Mouse (Mus musculus) forelimb bud, embryonic 11.5 days (tissue): ENCODE measurements around the gene Txndc2.

Experiments
- DNase-seq: peaks from one replicate; pipeline ENCODE4 v3.0.0-alpha.2; 2012; ENCODE audit warnings: low read depth, low spot score

Gene Txndc2

DNA sequence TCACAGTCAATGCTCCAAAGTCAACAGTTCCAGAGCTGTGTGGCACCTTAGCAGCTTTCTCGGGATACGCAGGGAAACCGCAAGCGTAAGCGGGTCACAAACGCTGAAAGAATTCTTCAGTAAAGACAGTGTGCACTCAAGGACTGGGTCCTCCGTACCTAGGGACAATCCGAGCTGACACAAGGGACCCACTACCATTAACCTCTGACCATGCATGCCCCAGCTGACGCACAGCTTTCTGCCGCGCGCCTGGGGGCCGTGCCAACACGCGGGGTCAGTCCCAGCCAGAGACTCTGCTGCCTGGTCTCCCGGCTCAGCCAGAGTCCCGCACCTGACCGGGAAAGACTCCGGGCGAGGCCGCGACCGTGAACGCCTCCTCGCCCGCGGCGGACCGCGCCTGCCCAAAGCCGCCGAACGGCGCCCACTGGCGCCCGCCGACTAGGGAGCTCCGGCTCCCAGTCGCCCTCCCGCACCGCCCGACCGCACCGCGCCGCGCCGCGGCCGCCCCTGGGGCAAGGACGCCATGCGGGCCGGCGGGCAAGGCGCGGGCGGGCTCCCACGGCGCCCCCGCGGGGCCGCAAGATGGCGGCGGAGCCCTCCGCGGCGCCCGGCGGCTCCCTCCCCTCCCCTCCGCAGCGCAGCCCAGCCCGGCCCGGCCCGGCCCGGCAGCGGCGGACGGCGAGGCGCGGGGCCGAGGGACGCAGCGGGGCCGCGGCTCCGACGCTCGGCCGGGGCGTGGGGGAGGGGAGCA is 29.4 kb downstream of the Txndc2 start:
- DNase-seq = peak; percentile 16

DNA sequence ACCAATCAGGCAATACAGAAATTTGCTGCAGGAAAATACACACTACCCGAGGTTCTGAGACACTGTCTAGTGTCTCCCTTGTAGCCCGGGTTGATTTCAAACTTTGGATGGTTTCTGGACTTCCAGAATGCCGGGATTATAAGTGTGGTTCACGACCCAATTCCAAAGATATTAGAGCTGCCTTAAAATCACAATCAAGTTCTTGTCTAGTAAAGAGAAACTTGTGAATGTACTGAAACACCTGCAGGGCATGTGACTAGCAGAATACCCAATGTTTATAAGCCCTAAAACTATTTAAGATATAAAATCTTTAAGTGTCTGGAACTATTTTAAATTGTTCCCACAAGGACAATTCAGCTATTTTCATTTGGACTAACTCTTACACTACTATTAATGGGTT is 30.2 kb downstream of the Txndc2 start:
- no peak for DNase-seq

DNA sequence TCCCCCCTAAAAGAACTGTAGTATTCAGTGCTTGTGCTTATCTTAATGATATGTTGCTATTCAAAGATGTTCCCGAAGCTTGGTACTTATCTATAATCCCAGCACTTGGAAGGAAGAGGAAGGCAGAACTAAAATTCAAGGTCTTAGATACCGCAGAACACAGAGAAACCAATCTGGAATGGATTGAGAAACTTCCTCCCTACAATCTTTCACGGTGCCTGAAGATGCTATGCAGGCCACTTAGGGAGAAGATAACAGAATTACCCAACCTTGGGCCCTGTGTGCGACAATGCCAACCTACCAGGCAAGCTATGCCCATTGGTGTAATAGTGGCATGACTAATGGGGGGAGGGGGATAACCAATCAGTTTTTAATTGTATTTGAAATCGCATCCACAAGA is 33.2 kb downstream of the Txndc2 start:
- DNase-seq = no peak

DNA sequence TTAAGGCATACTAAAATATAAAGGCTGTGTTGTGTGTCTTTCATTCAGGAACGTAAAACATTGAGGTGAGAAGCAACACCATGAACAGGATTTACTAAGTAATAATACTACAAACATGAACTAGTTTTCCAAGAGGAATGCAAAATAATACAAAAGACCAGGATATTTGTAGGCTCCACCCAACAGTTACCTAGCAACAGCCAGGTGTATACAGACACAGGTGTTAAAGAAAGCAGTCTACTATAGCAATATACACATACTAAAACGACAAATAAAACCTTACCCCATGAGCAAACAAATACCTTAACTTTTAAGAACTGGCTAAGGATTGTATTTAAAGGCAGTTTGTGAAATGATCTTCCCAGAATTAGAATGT is 33.7 kb downstream of the Txndc2 start:
- DNase-seq = no peak

DNA sequence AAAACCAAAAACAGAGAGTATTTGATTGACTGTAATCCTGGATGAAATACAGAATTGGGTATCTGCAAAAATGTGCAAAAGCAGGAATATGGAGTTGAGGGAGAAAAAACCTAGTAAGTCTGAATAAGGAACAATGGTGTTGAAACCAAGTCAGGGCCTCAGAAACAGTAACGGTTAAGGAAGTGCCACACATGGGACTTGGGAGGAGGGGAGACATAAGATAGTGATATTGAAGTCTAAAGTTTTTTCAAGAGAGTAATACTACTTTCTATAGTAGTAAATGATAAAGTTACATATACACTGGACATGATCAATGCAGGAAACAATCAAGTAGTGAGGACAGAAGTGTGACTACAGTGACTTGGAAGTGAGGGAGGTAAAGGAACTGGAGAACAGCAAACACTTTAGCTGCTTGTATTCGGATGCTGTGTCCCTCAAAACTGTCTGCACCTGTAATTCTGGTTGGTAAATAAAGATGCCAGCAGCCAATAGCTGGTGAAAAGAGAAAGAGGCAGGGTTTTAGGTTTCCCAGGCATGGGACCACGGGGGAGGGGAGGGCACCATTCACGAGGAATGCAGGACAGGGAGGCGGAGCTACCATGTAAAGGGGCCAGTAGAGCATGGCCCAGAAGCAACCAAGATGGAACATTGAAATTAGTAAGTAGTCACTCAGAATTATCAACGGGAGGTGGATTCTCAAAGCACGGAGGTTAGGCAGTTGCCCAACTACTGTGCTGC is 34.2 kb downstream of the Txndc2 start:
- DNase-seq = no peak

DNA sequence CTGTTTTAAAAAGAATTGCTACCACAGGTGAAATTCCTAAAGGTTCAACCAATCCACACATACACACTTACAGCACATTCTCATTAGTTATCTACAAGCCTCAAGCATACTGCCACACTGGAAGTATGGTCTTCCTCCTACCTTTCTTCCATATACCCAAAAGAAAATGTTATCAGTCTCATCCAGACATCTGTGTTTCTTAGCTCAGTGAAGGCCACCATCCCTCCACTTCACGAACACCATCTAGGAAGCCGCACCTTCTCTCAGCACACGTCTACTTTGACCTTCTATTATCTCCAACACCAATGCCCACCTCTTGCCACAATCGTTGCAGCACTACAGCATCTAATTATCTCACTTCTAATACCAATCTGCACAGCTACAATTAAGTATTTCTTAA is 36.0 kb downstream of the Txndc2 start:
- no peak for DNase-seq

DNA sequence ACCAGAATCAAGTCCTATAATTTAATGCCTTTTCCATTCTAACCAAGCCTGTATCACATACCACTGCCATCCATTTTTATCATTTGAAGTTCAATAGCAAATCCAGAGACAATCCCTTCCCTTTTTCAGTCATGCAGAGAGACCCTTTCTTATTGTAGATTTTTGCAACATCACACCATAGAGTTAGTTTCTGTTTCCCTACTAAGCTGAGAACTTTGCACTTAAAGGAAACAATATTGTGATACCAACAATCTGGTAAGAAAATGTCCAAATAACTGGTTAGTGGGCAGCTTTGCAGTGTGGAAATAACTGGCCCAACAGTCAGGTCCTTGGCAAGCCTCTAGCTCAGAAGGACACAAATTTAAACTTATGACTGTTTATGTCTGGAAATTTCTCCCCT is 37.1 kb downstream of the Txndc2 start:
- no peak for DNase-seq

DNA sequence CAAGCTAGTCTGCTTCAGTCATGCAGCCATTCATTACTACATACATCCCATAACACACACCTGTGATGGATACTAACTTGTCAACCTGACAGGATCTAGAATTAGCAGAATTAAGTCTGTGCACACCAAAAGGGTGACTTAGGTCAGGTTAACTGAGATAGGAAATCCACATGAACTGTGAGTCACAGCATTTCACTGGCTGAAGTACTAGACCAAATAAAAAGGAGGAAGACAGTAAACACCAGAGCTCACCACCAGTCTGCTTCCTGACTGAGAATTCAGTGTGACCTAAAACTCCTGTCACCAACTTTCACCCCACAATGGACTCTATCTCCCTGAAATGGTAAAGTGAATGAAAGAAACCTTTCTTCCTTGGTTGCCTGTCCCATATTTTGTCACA is 37.7 kb downstream of the Txndc2 start:
- no peak for DNase-seq

DNA sequence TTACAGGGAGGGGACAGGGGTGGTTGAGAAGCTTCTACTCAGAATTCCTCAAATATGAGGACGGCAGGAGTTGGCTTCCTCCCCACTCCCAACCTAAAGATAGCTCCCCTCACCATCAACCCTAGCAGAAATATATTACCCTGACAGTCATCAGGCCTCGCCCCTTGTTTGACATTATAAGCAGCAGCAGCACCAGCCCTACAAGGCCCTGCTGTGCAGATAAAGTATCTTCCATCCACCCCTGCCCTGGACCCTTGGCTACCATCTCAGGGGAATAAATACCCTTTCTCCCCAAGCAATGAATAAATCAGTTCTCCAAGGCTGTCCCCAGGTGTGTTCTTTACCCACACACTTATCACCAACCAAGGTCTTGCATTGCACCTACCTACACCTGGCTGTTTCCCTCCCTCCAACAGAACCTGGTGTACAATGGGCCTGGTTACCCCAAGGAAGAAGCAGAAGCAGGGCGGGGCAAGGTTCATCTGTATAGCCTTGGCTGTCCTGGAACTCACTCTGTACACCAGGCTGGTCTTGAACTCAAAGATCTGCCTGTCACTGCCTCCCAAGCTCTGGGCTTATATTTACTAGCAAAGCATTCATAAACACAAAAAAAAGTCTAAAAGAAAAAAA is 44.0 kb downstream of the Txndc2 start:
- no peak for DNase-seq

DNA sequence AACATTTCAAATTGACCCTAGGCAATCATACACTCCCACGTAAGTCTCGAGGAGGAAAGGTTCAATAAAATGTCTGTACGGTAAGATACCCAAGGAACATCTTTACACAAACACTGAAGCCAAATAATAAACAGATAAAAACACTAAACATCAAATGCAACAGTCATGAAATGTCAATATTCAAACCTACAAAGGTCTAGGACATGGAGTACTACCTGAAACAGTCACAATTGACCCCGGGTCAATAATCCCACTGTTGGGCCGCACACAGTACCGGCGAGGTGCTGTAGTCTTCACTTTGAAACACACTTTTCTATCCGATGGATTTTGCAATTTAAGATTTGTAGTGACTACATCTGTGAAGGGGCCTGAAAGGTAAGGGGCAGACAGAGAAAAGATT is 47.3 kb downstream of the Txndc2 start:
- DNase-seq = no peak
